Mouse (Mus musculus) limb, embryonic 12.5 days (tissue): Measurements from ENCODE around the gene Ssbp4. TPM values are rescaled to one million over a fixed set of nuclear protein-coding genes. Genes with fewer than 3 reads are reported as not detected.

ENCODE experiments used
- ATAC-seq: fragments of 200-750 bp; cut with Nextera tagmentation; 2 replicates; pipeline ENCODE4 v1.8.0; 2017; ENCODE audit warnings: low read depth, moderate TSS enrichment; ENCODE audit not compliant: insufficient number of reproducible peaks, insufficient read depth, low FRiP score, low TSS enrichment
- H3K27ac ChIP-seq: fragments of 300-500 bp; sonication (generic); 2 replicates; pipeline ENCODE4 v1.5.1; 2016; ENCODE audit warnings: mild to moderate bottlenecking, moderate library complexity
- H3K27me3 ChIP-seq: fragments of 300-500 bp; sonication (generic); 2 replicates; pipeline ENCODE4 v1.6.1; 2016; ENCODE audit warnings: mild to moderate bottlenecking, moderate library complexity
- H3K36me3 ChIP-seq: fragments of 300-500 bp; sonication (generic); 2 replicates; pipeline ENCODE4 v1.6.1; 2016; ENCODE audit warnings: mild to moderate bottlenecking, moderate library complexity
- H3K4me1 ChIP-seq: fragments of 300-500 bp; sonication (generic); replicated peaks from 2 replicates; pipeline ENCODE4 v1.6.1; 2016
- H3K4me2 ChIP-seq: fragments of 300-500 bp; sonication (generic); 2 replicates; pipeline ENCODE4 v1.6.1; 2016; ENCODE audit warnings: mild to moderate bottlenecking, moderate library complexity
- H3K4me3 ChIP-seq: fragments of 300-500 bp; sonication (generic); replicated peaks from 2 replicates; pipeline ENCODE4 v1.5.1; 2016; ENCODE audit warnings: mild to moderate bottlenecking
- H3K9ac ChIP-seq: fragments of 300-500 bp; sonication (generic); replicated peaks from 2 replicates; pipeline ENCODE4 v1.6.1; 2016; ENCODE audit warnings: mild to moderate bottlenecking, moderate library complexity
- H3K9me3 ChIP-seq: fragments of 300-500 bp; sonication (generic); 2 replicates; pipeline ENCODE4 v1.6.1; 2016; ENCODE audit warnings: mild to moderate bottlenecking, moderate library complexity
- WGBS: fragments of 180-500 bp; shearing (Covaris S2); methylation state at CpG from one replicate; pipeline ENCODE4 v1.1.7; 2016; 5-methylcytosine and 5-hydroxymethylcytosine counted together
- polyA plus RNA-seq: library from polyadenylated mRNA; unstranded; fragments of >200 nt; fragmentation: Nextera tagmentation; extraction: Ambion mirVana; gene quantifications from 2 replicates; pipeline ENCODE4 v1.2.1, GENCODE M21; 2016

Gene Ssbp4
- polyA plus RNA-seq, 1 experiment from 2014 or later = 137 TPM

- Histone ChIP-seq H3K27me3 (no peaks in the 10 kb centered on the region), H3K27ac (no peak overlapping the region), H3K36me3 (no peaks in the 10 kb centered on the region), H3K4me3 (no peak overlapping the region), H3K4me2 (no peak overlapping the region), H3K9me3 (no peaks in the 10 kb centered on the region), H3K4me1 (peaks cover 16% of the 10 kb centered on the region), H3K9ac (no peak overlapping the region; the same call in 1 of the 2 replicates)
- 77% methylated on average over 7 of the region's 7 CpGs for WGBS
- no peak for ATAC-seq
Measured at GRCm38 (mm10) chr8:70561809-70562535, 46.7 kb downstream of the Ssbp4 start.

GRCm38 (mm10) chr8:70561357-70561756 lies 47.3 kb downstream of the Ssbp4 start:
- Histone ChIP-seq H3K4me2 (no peak overlapping the region), H3K9me3 (no peaks in the 10 kb centered on the region), H3K27me3 (no peaks in the 10 kb centered on the region), H3K9ac (no peak overlapping the region; the same call in 1 of the 2 replicates), H3K4me3 (no peak overlapping the region), H3K4me1 (peaks cover 16% of the 10 kb centered on the region), H3K36me3 (0 out of 2 replicates have a peak, but pooled peaks cover under 1% of the 10 kb centered on the region), H3K27ac (no peak overlapping the region)
- 74% methylated on average over 4 of the region's 4 CpGs for WGBS
- no peak for ATAC-seq

DNA sequence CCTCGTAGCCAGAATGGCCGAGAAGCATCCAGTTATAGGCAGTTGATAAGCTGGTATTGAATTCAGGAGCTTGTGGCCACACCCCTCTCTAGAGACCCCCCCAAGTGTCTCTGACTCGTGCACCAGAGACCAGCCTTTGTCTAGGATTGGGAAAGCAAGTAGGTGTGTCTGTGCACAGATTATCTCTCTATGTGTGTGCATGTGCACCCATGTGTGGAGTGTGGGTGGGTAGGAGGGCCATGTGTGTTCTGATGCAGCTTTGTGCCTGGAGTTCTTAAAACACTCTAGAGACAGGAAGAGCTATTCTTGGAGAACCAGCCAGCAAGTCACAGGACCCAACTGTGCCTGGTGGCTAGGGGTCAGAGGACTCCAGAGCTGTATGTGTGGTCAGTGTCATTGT lies 48.1 kb downstream of the Ssbp4 start:
- Histone ChIP-seq H3K9me3 (no peaks in the 10 kb centered on the region), H3K36me3 (peaks cover 5% of the 10 kb centered on the region; the same call in 1 of the 2 replicates), H3K27me3 (no peaks in the 10 kb centered on the region), H3K4me3 (no peak overlapping the region), H3K27ac (no peak overlapping the region), H3K4me2 (no peak overlapping the region), H3K4me1 (peaks cover 12% of the 10 kb centered on the region), H3K9ac (no peak overlapping the region)
- WGBS = 81% methylated on average over 3 of the region's 3 CpGs
- no peak for ATAC-seq

DNA sequence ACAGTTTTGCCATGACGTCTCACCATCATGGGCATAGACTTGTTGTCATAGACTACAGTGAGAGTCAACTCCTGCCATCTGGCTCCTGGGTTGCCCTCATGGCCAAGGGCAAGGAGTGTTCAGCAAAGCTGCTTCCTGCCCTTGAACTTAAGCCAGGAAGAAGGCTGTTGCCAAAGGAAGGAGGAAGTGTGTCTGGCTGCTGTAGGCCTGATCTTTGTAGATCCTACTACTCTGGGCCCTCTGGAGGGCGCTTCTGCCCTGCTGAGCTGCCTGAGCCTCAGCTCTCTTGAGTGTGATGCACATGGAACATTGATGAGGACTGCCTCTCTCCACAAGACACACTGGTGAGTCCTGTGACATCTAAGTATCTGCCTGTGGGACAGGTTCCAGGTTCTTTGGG lies 48.6 kb downstream of the Ssbp4 start:
- H3K9me3 ChIP-seq = no peaks in the 10 kb centered on the region
- H3K9ac ChIP-seq = no peak overlapping the region
- no peak for ATAC-seq
- no peak overlapping the region for H3K4me3 ChIP-seq
- peaks cover 7% of the 10 kb centered on the region for H3K4me1 ChIP-seq
- 74% methylated on average over 2 of the region's 2 CpGs for WGBS
- no peak overlapping the region for H3K27ac ChIP-seq
- no peak overlapping the region for H3K4me2 ChIP-seq
- H3K36me3 ChIP-seq = peaks cover 7% of the 10 kb centered on the region; the same call in 1 of the 2 replicates
- no peaks in the 10 kb centered on the region for H3K27me3 ChIP-seq

GRCm38 (mm10) chr8:70558983-70559382 lies 49.7 kb downstream of the Ssbp4 start:
- Histone ChIP-seq H3K9ac (no peak overlapping the region), H3K4me1 (0 out of 2 replicates have a peak, but pooled peaks cover 3% of the 10 kb centered on the region), H3K36me3 (peaks cover 9% of the 10 kb centered on the region; the same call in 1 of the 2 replicates), H3K9me3 (no peaks in the 10 kb centered on the region), H3K4me3 (no peak overlapping the region), H3K4me2 (no peak overlapping the region), H3K27ac (no peak overlapping the region), H3K27me3 (no peaks in the 10 kb centered on the region)
- ATAC-seq = no peak
- 84% methylated on average over 3 of the region's 3 CpGs for whole genome bisulfite sequencing

DNA sequence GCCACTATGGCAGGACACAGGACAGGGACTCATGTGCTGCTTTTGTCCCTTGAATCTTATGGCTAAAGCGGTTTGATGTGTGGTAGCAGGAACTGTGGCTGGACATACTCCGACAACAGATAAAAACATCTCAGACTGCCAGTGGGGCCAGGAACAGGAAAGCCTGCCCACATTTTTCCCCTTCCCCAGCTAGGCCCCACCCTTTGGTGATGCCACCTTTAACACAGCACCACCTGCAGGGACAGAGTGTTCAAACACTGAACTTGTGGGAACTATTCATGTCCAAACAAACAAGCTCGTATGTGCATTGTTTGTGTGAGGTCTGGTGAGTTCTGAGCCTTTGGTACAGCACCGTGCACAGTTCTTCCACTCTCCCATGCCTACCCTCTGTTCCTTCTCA lies 50.3 kb downstream of the Ssbp4 start:
- H3K27ac ChIP-seq = 0 out of 2 replicates have a peak overlapping the region, but pooled peaks have one; percentile 7
- no peaks in the 10 kb centered on the region for H3K9me3 ChIP-seq
- no peak overlapping the region for H3K4me2 ChIP-seq
- 79% methylated on average over 4 of the region's 4 CpGs for WGBS
- no peak overlapping the region; the same call in 1 of the 2 replicates for H3K9ac ChIP-seq
- H3K27me3 ChIP-seq = no peaks in the 10 kb centered on the region
- H3K36me3 ChIP-seq = peaks cover 9% of the 10 kb centered on the region; the same call in 1 of the 2 replicates
- H3K4me3 ChIP-seq = no peak overlapping the region
- no peak for ATAC-seq
- peaks cover 9% of the 10 kb centered on the region; the same call in 1 of the 2 replicates for H3K4me1 ChIP-seq

- no peaks in the 10 kb centered on the region for H3K9me3 ChIP-seq
- no peak overlapping the region for H3K4me3 ChIP-seq
- no peak overlapping the region for H3K27ac ChIP-seq
- 85% methylated on average over 4 of the region's 4 CpGs for WGBS
- no peak overlapping the region for H3K9ac ChIP-seq
- H3K27me3 ChIP-seq = no peaks in the 10 kb centered on the region
- peaks cover 10% of the 10 kb centered on the region; the same call in 1 of the 2 replicates for H3K4me1 ChIP-seq
- H3K36me3 ChIP-seq = peaks cover 9% of the 10 kb centered on the region; the same call in 1 of the 2 replicates
- no peak for ATAC-seq
- H3K4me2 ChIP-seq = no peak overlapping the region
Measured at GRCm38 (mm10) chr8:70555079-70555747, 53.5 kb downstream of the Ssbp4 start.

DNA sequence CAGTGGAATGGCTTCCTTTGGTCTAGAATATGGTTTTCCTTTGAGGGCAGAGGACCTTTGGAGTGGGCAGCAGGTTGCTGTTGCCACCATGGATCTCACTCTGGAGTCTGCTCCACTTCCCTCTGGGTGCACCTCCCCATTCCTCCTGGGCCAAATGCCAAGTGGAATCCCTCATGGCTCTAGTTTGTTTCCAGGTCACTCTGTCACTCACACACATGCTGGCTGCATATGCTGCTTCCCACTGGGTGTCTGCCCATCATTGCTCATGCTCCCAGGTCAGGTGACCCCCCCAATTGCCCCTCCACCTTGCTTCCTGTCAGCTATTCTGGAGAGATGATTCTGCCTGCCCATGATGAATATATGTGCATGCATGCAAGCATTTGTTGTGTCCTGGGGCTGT lies 54.9 kb downstream of the Ssbp4 start:
- Histone ChIP-seq H3K4me3 (no peak overlapping the region), H3K9me3 (no peaks in the 10 kb centered on the region), H3K4me1 (peaks cover 10% of the 10 kb centered on the region; the same call in 1 of the 2 replicates), H3K4me2 (no peak overlapping the region), H3K27me3 (no peaks in the 10 kb centered on the region), H3K9ac (no peak overlapping the region), H3K36me3 (peaks cover 9% of the 10 kb centered on the region; the same call in 1 of the 2 replicates), H3K27ac (no peak overlapping the region)
- ATAC-seq = no peak

DNA sequence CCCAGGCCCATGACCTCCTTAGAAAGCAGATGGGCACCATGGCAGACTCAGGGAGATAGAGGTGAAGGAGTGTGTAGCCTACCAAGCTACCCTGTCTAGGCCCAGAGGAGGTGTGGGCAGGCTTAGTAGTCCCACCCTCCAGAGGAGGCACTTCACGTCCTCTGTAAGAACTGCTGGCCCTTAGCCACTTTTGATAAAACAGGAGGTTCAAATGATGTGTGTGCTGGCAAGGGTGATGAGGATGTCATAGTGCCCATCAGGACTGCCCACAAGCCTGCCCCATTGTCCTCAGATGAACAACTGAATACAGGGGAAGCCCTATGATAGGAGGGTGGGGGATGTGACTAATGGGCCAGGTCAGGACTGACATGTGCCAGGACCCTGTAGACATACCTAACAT lies 55.8 kb downstream of the Ssbp4 start:
- Histone ChIP-seq H3K9ac (0 out of 2 replicates have a peak overlapping the region, but pooled peaks have one; percentile 2), H3K27me3 (no peaks in the 10 kb centered on the region), H3K36me3 (peaks cover 9% of the 10 kb centered on the region; the same call in 1 of the 2 replicates), H3K4me1 (peaks cover 7% of the 10 kb centered on the region; the same call in 1 of the 2 replicates), H3K4me2 (no peak overlapping the region), H3K4me3 (no peak overlapping the region), H3K27ac (no peak overlapping the region), H3K9me3 (no peaks in the 10 kb centered on the region)
- 76% methylated on average over 1 of the region's 1 CpGs for WGBS
- ATAC-seq = no peak

- no peak overlapping the region for H3K9ac ChIP-seq
- no peak overlapping the region for H3K4me2 ChIP-seq
- no peak for ATAC-seq
- no peak overlapping the region for H3K4me3 ChIP-seq
- no peaks in the 10 kb centered on the region for H3K27me3 ChIP-seq
- H3K9me3 ChIP-seq = no peaks in the 10 kb centered on the region
- H3K27ac ChIP-seq = no peak overlapping the region
- H3K4me1 ChIP-seq = peaks cover 7% of the 10 kb centered on the region; the same call in 1 of the 2 replicates
- 76% methylated on average over 3 of the region's 3 CpGs for whole genome bisulfite sequencing
- peaks cover 9% of the 10 kb centered on the region; the same call in 1 of the 2 replicates for H3K36me3 ChIP-seq
Measured at GRCm38 (mm10) chr8:70551558-70552161, 57.0 kb downstream of the Ssbp4 start.
